Mouse (Mus musculus): Measurements from ENCODE around the gene Rasl10a. TPM values are rescaled to one million over a fixed set of nuclear protein-coding genes. Genes with fewer than 3 reads are reported as not detected.

Rasl10a gene
- polyA plus RNA-seq (2021; fragmentation: Nextera tagmentation) = 125 and 143 TPM in 2 replicates
- long read RNA-seq, experiment 1, transcript Rasl10a-201 (3 exons, 1,110 nt) = major isoform, 133 of 227 reads
- long read RNA-seq, experiment 1, partial matches to known transcripts = 67 of 227 reads
- long read RNA-seq, experiment 1, other reads (novel, unspliced or antisense) = 25 of 227 reads
- long read RNA-seq, experiment 2, transcript Rasl10a-201 (3 exons, 1,110 nt) = major isoform, 114 of 267 reads
- long read RNA-seq, experiment 2, partial matches to known transcripts = 114 of 267 reads
- long read RNA-seq, experiment 2, other reads (novel, unspliced or antisense) = 39 of 267 reads

GRCm38 (mm10) chr11:5057856-5058641 is at the start of gene Rasl10a:
Gene Rasl10a (plus strand): TSS chr11:5058128.

GRCm38 (mm10) chr11:5065056-5065821 is 7.3 kb downstream of the Rasl10a start, which contains the start of gene Gas2l1:
Gene Gas2l1 (minus strand): TSS chr11:5065327.

GRCm38 (mm10) chr11:5098736-5099542 is 41.0 kb downstream of the Rasl10a start, which contains the start of the genes Rhbdd3 and Ewsr1:
Gene Rhbdd3 (plus strand): TSS chr11:5098926.
Gene Ewsr1 (minus strand): TSS chr11:5099266.

Small RNA genes within 50 kb of the gene (microRNA-seq; reads per million reads assigned to microRNA genes)
- not detected for gene Gm47296

Other genes with a start within 250 kb of the Rasl10a start
- gene Nf2, start 208.6 kb upstream of the Rasl10a start, polyA plus RNA-seq (2021; fragmentation: Nextera tagmentation) = 18.3 and 18.7 TPM in 2 replicates
- gene Nipsnap1, start 184.2 kb upstream of the Rasl10a start, polyA plus RNA-seq (2021; fragmentation: Nextera tagmentation) = 102 and 117 TPM in 2 replicates
- gene Thoc5, start 162.8 kb upstream of the Rasl10a start, polyA plus RNA-seq (2021; fragmentation: Nextera tagmentation) = 25.4 and 28.2 TPM in 2 replicates
- 12.1 and 15.7 TPM in 2 replicates for gene Nefh, start 110.1 kb upstream of the Rasl10a start, polyA plus RNA-seq (2021; fragmentation: Nextera tagmentation)
- gene Ap1b1, start 71.3 kb upstream of the Rasl10a start, polyA plus RNA-seq (2021; fragmentation: Nextera tagmentation) = 94.4 and 139 TPM in 2 replicates
- 17.9 and 24.5 TPM in 2 replicates for gene Gas2l1, start 7.2 kb downstream of the Rasl10a start, polyA plus RNA-seq (2021; fragmentation: Nextera tagmentation)
- 21.3 and 23.8 TPM in 2 replicates for gene Rhbdd3, start 40.8 kb downstream of the Rasl10a start, polyA plus RNA-seq (2021; fragmentation: Nextera tagmentation)
- gene Ewsr1, start 41.1 kb downstream of the Rasl10a start, polyA plus RNA-seq (2021; fragmentation: Nextera tagmentation) = 115 and 120 TPM in 2 replicates
- gene Emid1, start 94.1 kb downstream of the Rasl10a start, polyA plus RNA-seq (2021; fragmentation: Nextera tagmentation) = 6.5 and 6.8 TPM in 2 replicates
- gene Kremen1, start 203.4 kb downstream of the Rasl10a start, polyA plus RNA-seq (2021; fragmentation: Nextera tagmentation) = 2.2 and 2.8 TPM in 2 replicates

All from layer of hippocampus, adult 6 months (tissue).